Mouse (Mus musculus) spleen, postnatal 0 days (tissue): ENCODE data around the gene H2-Eb2. TPM values are rescaled to one million over a fixed set of nuclear protein-coding genes. Genes with fewer than 3 reads are reported as not detected.

Experiments used
- polyA plus RNA-seq: library from polyadenylated mRNA; unstranded; fragments of >200 nt; fragmentation: Nextera tagmentation; extraction: Ambion mirVana; gene quantifications from 2 replicates; pipeline ENCODE4 v1.2.1, GENCODE M21; 2015

The H2-Eb2 gene
- 0.07 and 0.08 TPM in 2 replicates for polyA plus RNA-seq

GRCm38 (mm10) chr17:34325436-34325835 is at the start of gene H2-Eb2:
H2-Eb2 (plus strand) TSS chr17:34325665.

GRCm38 (mm10) chr17:34287648-34288047 is 37.8 kb upstream of the H2-Eb2 start, which contains the start of gene H2-Aa:
H2-Aa (minus strand) TSS chr17:34287823.

GRCm38 (mm10) chr17:34305380-34306030 is 20.0 kb upstream of the H2-Eb2 start, which contains the start of gene H2-Eb1:
H2-Eb1 (plus strand) TSS chr17:34305867.

GRCm38 (mm10) chr17:34354539-34354938 is 29.1 kb downstream of the H2-Eb2 start, which contains the start of gene Btnl2:
Btnl2 (plus strand) TSS chr17:34354822.

GRCm38 (mm10) chr17:34376847-34377246 is 51.4 kb downstream of the H2-Eb2 start, which contains the start of gene Btnl1:
Btnl1 (plus strand) TSS chr17:34377132.

Other genes with a start within 250 kb of the H2-Eb2 start
- gene H2-Oa, start 233.3 kb upstream of the H2-Eb2 start, polyA plus RNA-seq, result 2.5 and 4.4 TPM in 2 replicates
- 19.0 and 25.7 TPM in 2 replicates for gene H2-DMa, start 206.1 kb upstream of the H2-Eb2 start, polyA plus RNA-seq
- 56.4 and 65.3 TPM in 2 replicates for gene Brd2, start 203.0 kb upstream of the H2-Eb2 start, polyA plus RNA-seq
- gene H2-DMb2, start 182.4 kb upstream of the H2-Eb2 start, polyA plus RNA-seq, result 4.8 and 5.6 TPM in 2 replicates
- gene H2-DMb1, start 172.6 kb upstream of the H2-Eb2 start, polyA plus RNA-seq, result 4.4 and 8.9 TPM in 2 replicates
- gene Tap1, start 138.1 kb upstream of the H2-Eb2 start, polyA plus RNA-seq, result 15.1 and 20.2 TPM in 2 replicates
- gene Psmb9, start 137.9 kb upstream of the H2-Eb2 start, polyA plus RNA-seq, result 33.4 and 43.3 TPM in 2 replicates
- 65.0 and 89.6 TPM in 2 replicates for gene Psmb8, start 127.9 kb upstream of the H2-Eb2 start, polyA plus RNA-seq
- gene Tap2, start 122.1 kb upstream of the H2-Eb2 start, polyA plus RNA-seq, result 21.0 and 29.0 TPM in 2 replicates
- gene H2-Ob, start 86.8 kb upstream of the H2-Eb2 start, polyA plus RNA-seq, result 2.4 and 3.9 TPM in 2 replicates
- 61.1 and 90.6 TPM in 2 replicates for gene H2-Ab1, start 68.0 kb upstream of the H2-Eb2 start, polyA plus RNA-seq
- gene H2-Aa, start 37.8 kb upstream of the H2-Eb2 start, polyA plus RNA-seq, result 36.2 and 55.0 TPM in 2 replicates
- gene H2-Eb1, start 19.8 kb upstream of the H2-Eb2 start, polyA plus RNA-seq, result 23.4 and 39.6 TPM in 2 replicates
- 0.20 and 0.27 TPM in 2 replicates for gene Btnl2, start 29.2 kb downstream of the H2-Eb2 start, polyA plus RNA-seq
- gene Btnl1, start 51.5 kb downstream of the H2-Eb2 start, polyA plus RNA-seq, result 0.07 and 0.14 TPM in 2 replicates
- 0.20 and 0.57 TPM in 2 replicates for gene BC051142, start 73.2 kb downstream of the H2-Eb2 start, polyA plus RNA-seq
- gene Btnl4, start 151.7 kb downstream of the H2-Eb2 start, polyA plus RNA-seq, result not detected in 2 replicates
- gene Btnl6, start 191.7 kb downstream of the H2-Eb2 start, polyA plus RNA-seq, result not detected in 2 replicates
- 2.3 and 4.1 TPM in 2 replicates for gene Notch4, start 238.6 kb downstream of the H2-Eb2 start, polyA plus RNA-seq